Mouse (Mus musculus) liver, embryonic 14.5 days (tissue): ENCODE data around the gene Stx7.

Experiments used
- CTCF ChIP-seq: IDR thresholded peaks from 2 replicates; pipeline ENCODE4 v1.5.1; 2016; ENCODE audit warnings: antibody characterized with exemption, low read depth, control low read depth
- EP300 ChIP-seq: IDR thresholded peaks from 2 replicates; pipeline ENCODE4 v1.6.1; 2016; ENCODE audit warnings: antibody characterized with exemption, low read depth

DNA sequence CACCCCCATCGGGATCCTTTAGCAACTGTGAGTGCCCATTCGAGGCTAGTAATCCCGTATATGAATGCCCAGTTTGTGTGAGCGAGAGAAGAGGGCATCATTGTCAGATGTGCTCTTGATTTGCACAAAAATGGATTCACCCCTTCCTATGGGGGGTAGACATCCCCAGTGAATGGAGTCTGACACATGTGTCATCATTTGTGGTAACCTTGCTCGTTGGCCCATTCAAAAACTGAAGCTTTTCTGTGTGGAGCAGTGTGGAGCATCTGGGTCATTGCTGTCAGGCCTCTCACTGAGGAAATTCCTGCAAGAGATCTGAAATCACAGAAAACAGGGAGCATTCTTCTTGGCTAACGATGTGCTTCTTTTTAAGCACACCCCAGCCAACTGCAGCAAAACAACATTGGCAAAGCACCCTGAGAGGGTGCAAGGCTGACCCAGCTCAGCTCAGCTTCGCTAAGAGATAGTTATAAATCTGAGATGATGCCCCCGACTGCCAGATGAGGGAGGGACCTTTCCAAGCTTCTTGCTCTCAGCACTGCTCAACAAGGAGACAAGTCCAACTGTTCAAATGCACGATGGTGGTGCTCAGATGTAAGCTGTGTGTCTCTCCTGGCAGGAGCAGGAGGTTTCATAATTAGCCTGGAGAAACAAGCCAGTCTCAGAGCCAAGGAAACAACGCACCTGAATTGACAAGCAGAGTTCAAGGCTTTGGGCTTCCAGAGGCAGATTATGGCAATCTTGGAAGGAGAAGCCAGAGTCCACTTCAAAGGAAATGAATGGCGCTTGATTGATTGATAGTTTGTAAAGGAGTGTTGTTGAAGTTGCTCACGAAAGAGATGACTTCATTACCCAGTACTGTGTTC, 79.4 kb downstream of the Stx7 start:
- TF ChIP-seq CTCF = no peak
- no peak for TF ChIP-seq EP300
